Mouse (Mus musculus): ENCODE results near the gene Slfn8. TPM values are rescaled to one million over a fixed set of nuclear protein-coding genes. Genes with fewer than 3 reads are reported as not detected.

The Slfn8 gene
- polyA plus RNA-seq, 1 experiment: not detected

GRCm38 (mm10) chr11:83063941-83064349, 43.3 kb upstream of the Slfn8 start:
- Histone ChIP-seq H3K4me3 (no peak overlapping the region), H3ac (ENCODE audit: control insufficient read depth, insufficient read length) (no peak overlapping the region), H3K27me3 (ENCODE audit: control insufficient read depth, insufficient read depth, insufficient read length) (no peaks in the 10 kb centered on the region), H3K79me2 (ENCODE audit: control insufficient read depth, insufficient read depth) (no peaks in the 10 kb centered on the region), H3K36me3 (ENCODE audit: control insufficient read depth, insufficient read depth) (no peaks in the 10 kb centered on the region), H3K4me2 (ENCODE audit: low read depth) (no peak overlapping the region)
- no peak for TF ChIP-seq MAX (IDR thresholded peaks at IDR 0.05; ENCODE audit: low read depth)
- no peak for TF ChIP-seq CEBPB (IDR thresholded peaks at IDR 0.05; ENCODE audit: insufficient read depth, poor library complexity, severe bottlenecking)
- no peak for TF ChIP-seq MYOG (IDR thresholded peaks at IDR 0.05; ENCODE audit: control insufficient read depth in 1 of 3, insufficient read depth in 1 of 3, insufficient read length in 2 of 3, low read depth in 2 of 3)
- no peak for TF ChIP-seq USF1 (IDR thresholded peaks at IDR 0.05; ENCODE audit: low read depth)
- no peak for TF ChIP-seq REST (IDR thresholded peaks at IDR 0.05; ENCODE audit: insufficient read depth, insufficient read length)
- no peak for TF ChIP-seq TCF12 (IDR thresholded peaks at IDR 0.05; ENCODE audit: insufficient read depth, poor library complexity, severe bottlenecking)
- no peak for TF ChIP-seq MYOD1 (IDR thresholded peaks at IDR 0.05; ENCODE audit: control insufficient read depth in 1 of 3, insufficient read length in 2 of 3, low read depth in 2 of 3)
- TF ChIP-seq SRF (IDR thresholded peaks at IDR 0.05; ENCODE audit: control insufficient read depth, insufficient read length, low read depth): no peak

DNA sequence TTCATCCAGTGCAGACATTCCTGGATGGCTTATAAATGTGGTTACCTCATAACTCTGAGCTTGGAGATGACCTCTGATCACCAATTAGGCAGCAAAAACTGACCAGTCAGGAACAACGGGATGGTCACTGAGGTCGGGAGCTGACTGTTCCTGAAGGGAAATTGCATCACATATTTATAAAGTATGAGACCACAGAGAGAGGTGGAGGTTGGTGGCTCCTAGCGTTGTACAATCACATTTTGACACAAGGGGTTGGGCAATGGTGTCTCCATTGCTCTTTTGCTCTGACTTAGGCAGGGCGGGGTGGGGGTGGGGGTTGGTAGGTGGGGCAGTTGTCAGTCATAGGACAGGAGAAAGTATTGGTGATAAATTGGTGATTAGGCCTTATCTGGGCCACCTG, 42.5 kb upstream of the Slfn8 start:
- H3K36me3 ChIP-seq (ENCODE audit: control insufficient read depth, insufficient read depth): no peaks in the 10 kb centered on the region
- H3K4me2 ChIP-seq (ENCODE audit: low read depth): no peak overlapping the region
- H3K27me3 ChIP-seq (ENCODE audit: control insufficient read depth, insufficient read depth, insufficient read length): no peaks in the 10 kb centered on the region
- H3K4me3 ChIP-seq: no peak overlapping the region
- no peaks in the 10 kb centered on the region for H3K79me2 ChIP-seq (ENCODE audit: control insufficient read depth, insufficient read depth)
- TF ChIP-seq MAX (IDR thresholded peaks at IDR 0.05; ENCODE audit: low read depth): no peak
- no peak for TF ChIP-seq E2F4 (IDR thresholded peaks at IDR 0.05; ENCODE audit: insufficient read depth)
- no peak for TF ChIP-seq SRF (IDR thresholded peaks at IDR 0.05; ENCODE audit: control insufficient read depth, insufficient read length, low read depth)
- TF ChIP-seq POLR2AphosphoS2 (IDR thresholded peaks at IDR 0.05; ENCODE audit: insufficient read length, low read depth): no peak
- no peak for TF ChIP-seq TCF3 (IDR thresholded peaks at IDR 0.05; ENCODE audit: insufficient read length, low read depth)
- TF ChIP-seq USF1 (IDR thresholded peaks at IDR 0.05; ENCODE audit: low read depth): no peak
- no peak for TF ChIP-seq CEBPB (IDR thresholded peaks at IDR 0.05; ENCODE audit: insufficient read depth, poor library complexity, severe bottlenecking)
- TF ChIP-seq MYOD1 (IDR thresholded peaks at IDR 0.05; ENCODE audit: control insufficient read depth in 1 of 3, insufficient read length in 2 of 3, low read depth in 2 of 3): no peak
- no peak for TF ChIP-seq REST (IDR thresholded peaks at IDR 0.05; ENCODE audit: insufficient read depth, insufficient read length)
- no peak for TF ChIP-seq POLR2A (IDR thresholded peaks at IDR 0.05; ENCODE audit: insufficient read length, low read depth)
- TF ChIP-seq MYOG (IDR thresholded peaks at IDR 0.05; ENCODE audit: control insufficient read depth in 1 of 3, insufficient read depth in 1 of 3, insufficient read length in 2 of 3, low read depth in 2 of 3): no peak
- TF ChIP-seq TCF12 (IDR thresholded peaks at IDR 0.05; ENCODE audit: insufficient read depth, poor library complexity, severe bottlenecking): no peak
- no peak overlapping the region for H3ac ChIP-seq (ENCODE audit: control insufficient read depth, insufficient read length)

- no peak for TF ChIP-seq REST (IDR thresholded peaks at IDR 0.05; ENCODE audit: insufficient read depth, insufficient read length)
- no peak for TF ChIP-seq POLR2A (IDR thresholded peaks at IDR 0.05; ENCODE audit: insufficient read length, low read depth)
- TF ChIP-seq TCF12 (IDR thresholded peaks at IDR 0.05; ENCODE audit: insufficient read depth, poor library complexity, severe bottlenecking): no peak
- no peak for TF ChIP-seq POLR2AphosphoS2 (IDR thresholded peaks at IDR 0.05; ENCODE audit: insufficient read length, low read depth)
- H3K79me2 ChIP-seq (ENCODE audit: control insufficient read depth, insufficient read depth): no peaks in the 10 kb centered on the region
Observed at GRCm38 (mm10) chr11:83061806-83062205, 41.2 kb upstream of the Slfn8 start.

GRCm38 (mm10) chr11:83060412-83061020, 39.9 kb upstream of the Slfn8 start:
- no peak for TF ChIP-seq MYOD1 (IDR thresholded peaks at IDR 0.05; ENCODE audit: control insufficient read depth in 1 of 3, insufficient read length in 2 of 3, low read depth in 2 of 3)
- TF ChIP-seq REST (IDR thresholded peaks at IDR 0.05; ENCODE audit: insufficient read depth, insufficient read length): no peak
- TF ChIP-seq TCF3 (IDR thresholded peaks at IDR 0.05; ENCODE audit: insufficient read length, low read depth): no peak
- no peak for TF ChIP-seq MAX (IDR thresholded peaks at IDR 0.05; ENCODE audit: low read depth)
- TF ChIP-seq USF1 (IDR thresholded peaks at IDR 0.05; ENCODE audit: low read depth): no peak
- TF ChIP-seq E2F4 (IDR thresholded peaks at IDR 0.05; ENCODE audit: insufficient read depth): no peak
- no peak overlapping the region for H3ac ChIP-seq (ENCODE audit: control insufficient read depth, insufficient read length)
- H3K36me3 ChIP-seq (ENCODE audit: control insufficient read depth, insufficient read depth): no peaks in the 10 kb centered on the region
- no peak overlapping the region for H3K4me3 ChIP-seq
- H3K4me2 ChIP-seq (ENCODE audit: low read depth): no peak overlapping the region
- H3K27me3 ChIP-seq (ENCODE audit: control insufficient read depth, insufficient read depth, insufficient read length): no peaks in the 10 kb centered on the region
- H3K79me2 ChIP-seq (ENCODE audit: control insufficient read depth, insufficient read depth): no peaks in the 10 kb centered on the region

More at GRCm38 (mm10) chr11:83061806-83062205, 41.2 kb upstream of the Slfn8 start:
- no peak overlapping the region for H3K4me2 ChIP-seq (ENCODE audit: low read depth)
- H3ac ChIP-seq (ENCODE audit: control insufficient read depth, insufficient read length): no peak overlapping the region
- no peaks in the 10 kb centered on the region for H3K27me3 ChIP-seq (ENCODE audit: control insufficient read depth, insufficient read depth, insufficient read length)
- H3K4me3 ChIP-seq: no peak overlapping the region
- no peaks in the 10 kb centered on the region for H3K36me3 ChIP-seq (ENCODE audit: control insufficient read depth, insufficient read depth)

- H3K79me2 ChIP-seq (ENCODE audit: control insufficient read depth, insufficient read depth): no peaks in the 10 kb centered on the region
- no peak for TF ChIP-seq SRF (IDR thresholded peaks at IDR 0.05; ENCODE audit: control insufficient read depth, insufficient read length, low read depth)
- TF ChIP-seq CEBPB (IDR thresholded peaks at IDR 0.05; ENCODE audit: insufficient read depth, poor library complexity, severe bottlenecking): no peak
- TF ChIP-seq POLR2A (IDR thresholded peaks at IDR 0.05; ENCODE audit: insufficient read length, low read depth): no peak
- TF ChIP-seq REST (IDR thresholded peaks at IDR 0.05; ENCODE audit: insufficient read depth, insufficient read length): no peak
- no peak for TF ChIP-seq TCF12 (IDR thresholded peaks at IDR 0.05; ENCODE audit: insufficient read depth, poor library complexity, severe bottlenecking)
- TF ChIP-seq E2F4 (IDR thresholded peaks at IDR 0.05; ENCODE audit: insufficient read depth): no peak
- TF ChIP-seq POLR2AphosphoS2 (IDR thresholded peaks at IDR 0.05; ENCODE audit: insufficient read length, low read depth): no peak
- no peak for TF ChIP-seq USF1 (IDR thresholded peaks at IDR 0.05; ENCODE audit: low read depth)
- TF ChIP-seq TCF3 (IDR thresholded peaks at IDR 0.05; ENCODE audit: insufficient read length, low read depth): no peak
- no peak for TF ChIP-seq MYOD1 (IDR thresholded peaks at IDR 0.05; ENCODE audit: control insufficient read depth in 1 of 3, insufficient read length in 2 of 3, low read depth in 2 of 3)
- TF ChIP-seq MYOG (IDR thresholded peaks at IDR 0.05; ENCODE audit: control insufficient read depth in 1 of 3, insufficient read depth in 1 of 3, insufficient read length in 2 of 3, low read depth in 2 of 3): no peak
- no peak for TF ChIP-seq MAX (IDR thresholded peaks at IDR 0.05; ENCODE audit: low read depth)
- H3K36me3 ChIP-seq (ENCODE audit: control insufficient read depth, insufficient read depth): no peaks in the 10 kb centered on the region
- no peak overlapping the region for H3K4me3 ChIP-seq
- no peaks in the 10 kb centered on the region for H3K27me3 ChIP-seq (ENCODE audit: control insufficient read depth, insufficient read depth, insufficient read length)
- no peak overlapping the region for H3K4me2 ChIP-seq (ENCODE audit: low read depth)
- H3ac ChIP-seq (ENCODE audit: control insufficient read depth, insufficient read length): no peak overlapping the region
Observed at GRCm38 (mm10) chr11:83057863-83058262, 37.3 kb upstream of the Slfn8 start.
